Mouse (Mus musculus) CH12.LX (cell line): ENCODE measurements at regions not wholly inside any gene's neighbourhood (a gene's known extent, or its start where the extent isn't known, plus 50 kb on each side); places are given as distances from the start of the nearest gene placed in this dataset.

ENCODE experiments used
- CTCF ChIP-seq, 2 experiments: IDR thresholded peaks in 1 of 2; conservative IDR thresholded peaks in 1 of 2; 2 replicates each; pipeline ENCODE4 v1.5.1; 2011 to 2012; ENCODE audit warnings: low read depth in 2 of 2, low read length in 2 of 2, improper control_type of control experiment in 1 of 2, inconsistent platforms in 1 of 2, mild to moderate bottlenecking in 1 of 2, moderate library complexity in 1 of 2
- EP300 ChIP-seq: IDR thresholded peaks from 2 replicates; pipeline ENCODE4 v1.6.1; 2011; ENCODE audit warnings: low read length, improper control_type of control experiment
- POLR2A ChIP-seq: IDR thresholded peaks from 2 replicates; pipeline ENCODE4 v1.6.1; 2011; ENCODE audit warnings: low read depth, mild to moderate bottlenecking, improper control_type of control experiment, low read length
- TCF12 ChIP-seq: IDR thresholded peaks from 2 replicates; pipeline ENCODE4 v1.6.1; 2014; ENCODE audit warnings: low read depth, mild to moderate bottlenecking, inconsistent platforms, low read length, improper control_type of control experiment
- ZMIZ1 ChIP-seq: IDR thresholded peaks from 2 replicates; pipeline ENCODE4 v1.6.1; 2012; ENCODE audit warnings: low read depth, mild to moderate bottlenecking, inconsistent platforms, low read length, improper control_type of control experiment

DNA sequence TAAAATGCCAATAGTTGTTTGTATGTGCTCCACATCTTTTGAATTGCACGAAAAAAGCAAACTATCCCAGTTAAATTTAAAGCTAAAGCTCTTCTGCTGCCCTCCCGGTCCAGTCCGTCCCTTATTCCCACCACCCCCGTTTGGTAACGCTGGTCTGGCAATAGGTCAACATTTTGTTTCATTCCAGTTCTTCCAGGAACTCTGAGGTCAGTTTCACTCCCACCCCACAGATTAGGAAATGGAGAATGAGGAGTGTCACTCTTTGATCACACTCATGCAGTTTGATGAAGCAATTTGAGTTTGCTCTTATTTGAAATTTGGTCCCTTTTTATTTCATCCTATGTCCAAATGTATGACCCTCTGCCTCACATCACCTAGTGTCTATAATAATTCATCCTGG is 58.7 kb upstream of the Elmo1 start:
- no peak for TF ChIP-seq CTCF (conservative IDR thresholded peaks at IDR 0.05 in 1 of 2, IDR thresholded peaks at IDR 0.05 in 1 of 2; ENCODE audit: low read depth in 2 of 2, low read length in 2 of 2)
- TF ChIP-seq POLR2A = no peak
- no peak for TF ChIP-seq TCF12
- no peak for TF ChIP-seq ZMIZ1
- TF ChIP-seq EP300 = no peak
